ENCODE assay signal across 14 mouse cellular contexts in genomic region chr1:190092076-190092475, GRCm38 (mm10).
"Had no signal": no experiment of that assay in that cellular context is flagged by ENCODE, and none has a peak within 500 bp of the region (broad histone marks: within the 10 kb centered on the region; RNA-seq: fewer than 3 reads in every experiment).

No protein-coding gene starts in this region.

- H3K9ac ChIP-seq: limb, embryonic 12.5 days; liver, embryonic 13.5 days; liver, postnatal 0 days; lung, embryonic 15.5 days; midbrain, embryonic 12.5 days had no signal

- H3K4me1 ChIP-seq: limb, embryonic 12.5 days; liver, embryonic 13.5 days; lung, embryonic 15.5 days; midbrain, embryonic 12.5 days had no signal

- DNase-seq: kidney, adult 9 months; kidney, postnatal 36 days; liver; liver, embryonic 13.5 days; liver, postnatal 0 days; right cerebral cortex, adult 18-20 months; right cerebral cortex, postnatal 25 days; thymus, postnatal 36 days had no signal

- H3K27me3 ChIP-seq: liver, embryonic 13.5 days; lung, embryonic 15.5 days had no signal

- H3K4me2 ChIP-seq: limb, embryonic 12.5 days; liver, embryonic 13.5 days; lung, embryonic 15.5 days; midbrain, embryonic 12.5 days had no signal

- H3K27ac ChIP-seq: kidney, postnatal 0 days; limb, embryonic 12.5 days; liver, embryonic 13.5 days; lung, embryonic 15.5 days; midbrain, embryonic 12.5 days had no signal

- H3K9me3 ChIP-seq: limb, embryonic 12.5 days; liver, embryonic 13.5 days; lung, embryonic 15.5 days; midbrain, embryonic 12.5 days had no signal

- H3K36me3 ChIP-seq: limb, embryonic 12.5 days; liver, embryonic 13.5 days; lung, embryonic 15.5 days; midbrain, embryonic 12.5 days had no signal

- ATAC-seq: intestine, postnatal 0 days; liver, postnatal 0 days; midbrain, embryonic 16.5 days had no signal

- H3K4me3 ChIP-seq: limb, embryonic 12.5 days; liver, embryonic 13.5 days; lung, embryonic 15.5 days; midbrain, embryonic 12.5 days had no signal
